Mouse (Mus musculus): ENCODE data around the gene Rmi1.
"Not testable (repeated sequence)": the region's sequence is repeated elsewhere in the genome, so short reads cannot be mapped to it uniquely, and the experiment has no call there.

The Rmi1 gene

DNA sequence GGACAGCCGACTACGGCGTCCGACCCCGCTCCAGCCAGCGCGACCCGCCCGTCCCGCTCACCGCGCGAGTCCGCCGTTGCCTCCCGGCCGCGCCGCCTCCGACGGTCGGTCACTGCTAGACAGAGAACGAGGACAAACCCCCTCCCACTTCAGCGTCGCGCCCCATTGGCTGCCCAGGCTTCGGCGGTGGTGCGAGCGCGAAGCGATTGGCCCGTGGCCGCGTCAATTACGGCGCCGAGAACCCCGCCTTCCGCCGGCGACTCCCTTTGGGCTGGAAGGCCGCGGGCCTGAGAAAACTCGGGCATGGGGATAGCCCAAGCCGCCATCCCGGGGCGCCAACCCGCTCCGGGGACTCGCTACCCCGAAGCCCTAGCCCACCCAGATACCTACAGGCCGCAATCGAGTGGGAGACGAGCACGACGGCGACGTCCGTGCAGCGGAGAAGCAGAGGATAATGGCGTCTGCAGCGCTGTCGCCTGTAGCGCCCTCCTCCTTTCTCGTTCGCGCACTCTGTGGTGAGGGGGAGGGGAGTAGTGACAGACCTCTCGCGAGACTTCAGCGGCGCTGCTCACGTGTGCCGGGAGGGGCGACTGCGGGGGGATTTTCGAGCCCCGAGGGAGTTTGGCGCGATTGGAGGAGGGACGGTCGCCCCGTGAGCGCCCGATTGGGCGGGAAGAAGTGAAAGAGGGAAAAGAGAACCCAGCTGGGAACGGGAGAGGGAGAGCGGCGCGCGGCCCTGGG, at the start of gene Rmi1:
Gene Rmi1 (plus strand): TSS at position 246 of the 741 bp plus-strand sequence.
- DNase-seq (ENCODE audit: low spot score) = peak; percentile 94

DNA sequence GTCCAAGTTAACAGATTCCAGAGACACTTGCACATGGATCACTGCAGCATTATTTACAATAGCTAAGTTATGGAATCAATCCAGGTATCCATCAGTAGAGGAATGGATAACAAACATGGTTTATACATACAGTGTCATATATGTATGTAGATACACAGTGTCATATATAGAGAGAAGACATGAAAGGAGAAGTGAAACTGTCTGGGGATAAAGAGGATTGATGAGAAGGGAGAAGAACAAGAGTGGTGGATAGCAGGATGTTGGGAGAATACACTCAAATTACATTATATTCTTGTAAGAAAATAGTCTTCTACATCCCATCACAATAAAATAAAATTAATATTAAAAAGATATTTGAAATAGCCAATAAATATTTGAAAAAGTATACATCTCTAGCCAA, 49.1 kb upstream of the Rmi1 start:
- DNase-seq (ENCODE audit: low spot score) = no peak

DNA sequence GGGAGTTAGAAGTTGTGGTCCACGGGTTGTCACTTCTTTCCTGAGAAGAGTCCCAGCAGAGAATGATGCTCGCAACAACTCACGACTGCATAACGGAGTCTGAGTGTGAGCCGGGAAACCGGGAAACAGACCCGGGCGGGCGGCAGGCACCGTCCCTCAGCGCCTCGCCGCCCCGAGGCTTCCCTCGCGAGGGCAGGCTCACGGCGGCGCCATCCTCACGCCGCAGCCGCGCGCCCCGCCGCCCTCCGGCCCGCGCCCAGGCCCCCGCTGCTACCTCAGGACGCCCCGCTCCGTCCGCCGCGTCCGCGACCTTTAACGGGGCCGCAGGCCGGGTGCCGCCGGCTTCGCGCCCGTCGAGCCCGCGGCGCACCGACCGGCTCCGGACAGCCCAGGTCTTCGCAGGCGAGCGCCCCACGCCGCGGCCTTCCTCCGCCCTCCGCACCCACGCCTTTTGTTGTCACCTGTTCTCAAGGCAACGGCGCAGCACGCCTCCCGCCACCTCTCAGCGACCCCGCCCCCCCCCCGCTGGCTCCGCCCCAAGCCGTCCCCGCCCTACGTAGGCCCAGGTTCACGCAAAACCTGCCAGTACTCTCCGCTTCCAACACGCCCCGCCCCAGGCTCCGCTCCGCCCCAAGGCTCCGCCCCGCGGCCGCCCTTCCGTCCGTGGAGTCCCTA, 43.3 kb upstream of the Rmi1 start, which contains the start of gene Kif27:
Gene Kif27 (minus strand): TSS at position 494 of the 675 bp plus-strand sequence.
- DNase-seq (ENCODE audit: low spot score) = peak; percentile 33

DNA sequence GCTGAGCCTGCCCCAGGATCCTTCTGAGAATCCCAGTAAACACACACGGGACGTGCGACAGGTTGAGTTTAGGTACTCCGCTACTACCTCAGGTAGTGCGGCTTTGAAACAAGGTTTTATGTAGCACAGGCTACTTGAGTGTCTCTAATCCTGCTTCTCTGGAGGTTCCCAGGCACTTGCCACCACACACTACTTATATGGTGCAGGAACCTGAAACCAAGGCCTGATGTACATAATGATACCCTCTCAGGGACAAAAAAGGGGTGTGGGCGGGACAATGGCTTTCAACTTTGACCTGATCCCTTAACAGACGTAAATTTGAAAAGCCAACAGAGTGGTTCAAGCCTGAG, 42.8 kb upstream of the Rmi1 start:
- DNase-seq (ENCODE audit: low spot score) = no peak

DNA sequence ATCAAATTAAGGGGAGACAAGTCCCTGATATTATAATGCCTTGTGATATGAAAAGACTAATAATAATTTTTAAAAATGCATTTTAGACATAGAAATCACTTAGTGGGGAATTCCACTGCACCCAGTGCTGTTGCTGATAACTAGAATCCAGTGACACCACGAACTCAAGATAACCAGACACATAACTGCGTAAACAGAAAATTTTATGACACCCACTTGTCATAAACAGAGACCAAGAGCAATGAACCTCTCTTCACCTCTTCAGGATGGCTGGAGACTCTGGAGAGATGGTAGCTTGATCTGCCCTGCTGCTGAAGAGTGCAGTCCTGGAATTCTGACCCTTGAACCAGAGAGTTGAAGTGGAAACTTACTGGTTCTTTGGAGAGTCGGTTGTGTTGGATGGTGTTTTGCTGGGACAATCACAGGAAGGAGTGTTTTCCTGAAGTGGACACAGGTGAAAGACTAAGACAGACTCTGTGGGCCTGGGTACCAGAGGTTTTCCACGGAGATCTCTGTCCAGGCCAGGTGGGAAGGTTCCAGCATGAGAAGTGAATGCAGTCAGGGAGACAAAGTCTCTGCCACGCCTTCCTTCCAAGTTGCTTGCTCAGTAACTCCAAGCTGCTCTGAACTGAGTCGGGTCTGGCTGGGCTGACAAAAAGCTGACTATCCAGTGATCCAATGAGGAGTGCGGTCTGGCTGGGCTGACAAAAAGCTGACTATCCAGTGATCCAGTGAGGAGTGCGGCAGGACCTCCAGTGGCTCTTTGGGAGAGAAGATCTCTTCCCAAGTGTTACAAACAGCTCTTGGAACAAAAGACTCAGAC, 37.5 kb upstream of the Rmi1 start:
- DNase-seq (ENCODE audit: low spot score) = no peak

DNA sequence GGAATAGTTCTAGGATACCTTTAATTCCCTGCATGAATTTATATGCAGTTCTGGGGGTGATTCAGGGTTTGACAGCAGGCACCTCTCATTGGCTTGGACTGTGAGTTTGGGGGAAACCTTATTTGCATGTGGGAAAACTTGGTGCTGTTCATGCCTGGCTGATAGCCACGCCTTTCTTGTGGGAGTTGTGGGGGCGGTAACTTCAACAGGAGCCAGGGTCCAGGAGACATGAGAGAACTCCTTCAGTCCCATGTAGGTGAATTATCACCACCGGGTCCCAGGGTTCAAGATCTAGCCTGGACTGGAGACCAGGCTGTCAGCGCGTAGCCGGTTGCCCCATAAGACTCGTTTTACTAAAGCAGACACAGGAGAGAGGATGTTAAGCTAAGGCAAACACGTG, 36.9 kb upstream of the Rmi1 start:
- not testable (repeated sequence) for DNase-seq (ENCODE audit: low spot score)

DNA sequence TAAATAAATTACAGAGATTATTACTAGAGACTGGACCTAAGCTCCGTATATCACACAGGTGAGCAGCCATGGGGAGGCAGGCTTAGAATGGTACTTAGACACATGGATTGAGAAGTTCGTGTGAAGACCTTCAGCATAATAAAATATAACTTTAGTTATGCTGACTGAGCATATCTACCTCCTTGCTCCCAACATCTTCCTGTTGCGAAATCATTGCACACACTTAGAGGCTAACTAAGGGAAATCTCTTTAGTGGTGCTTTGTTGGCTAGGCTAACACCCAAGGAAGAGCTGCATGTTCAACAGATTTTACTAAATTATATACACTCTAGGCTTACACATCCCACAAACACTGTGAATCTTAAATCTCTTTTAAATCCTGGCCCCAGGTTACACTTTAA, 35.7 kb upstream of the Rmi1 start:
- no peak for DNase-seq (ENCODE audit: low spot score)

DNA sequence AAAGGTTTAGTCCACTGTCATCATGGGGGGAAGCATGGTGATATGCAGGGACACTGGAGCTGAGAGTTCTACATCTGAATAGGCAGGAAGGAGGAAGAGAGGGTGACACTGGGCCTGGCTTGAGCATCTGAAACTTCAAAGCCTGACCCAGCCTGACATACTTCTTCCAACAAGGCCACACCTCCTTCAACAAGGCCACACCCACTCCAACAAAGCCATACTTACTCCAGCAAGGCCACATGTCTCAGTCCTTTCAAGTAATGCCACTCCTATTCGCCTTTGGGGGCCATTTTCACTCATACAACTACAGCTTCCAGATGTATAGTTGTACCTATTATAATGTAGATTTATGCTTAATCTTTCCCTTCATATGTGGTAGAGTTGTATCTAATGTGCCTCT, 34.4 kb upstream of the Rmi1 start:
- no peak for DNase-seq (ENCODE audit: low spot score)

DNA sequence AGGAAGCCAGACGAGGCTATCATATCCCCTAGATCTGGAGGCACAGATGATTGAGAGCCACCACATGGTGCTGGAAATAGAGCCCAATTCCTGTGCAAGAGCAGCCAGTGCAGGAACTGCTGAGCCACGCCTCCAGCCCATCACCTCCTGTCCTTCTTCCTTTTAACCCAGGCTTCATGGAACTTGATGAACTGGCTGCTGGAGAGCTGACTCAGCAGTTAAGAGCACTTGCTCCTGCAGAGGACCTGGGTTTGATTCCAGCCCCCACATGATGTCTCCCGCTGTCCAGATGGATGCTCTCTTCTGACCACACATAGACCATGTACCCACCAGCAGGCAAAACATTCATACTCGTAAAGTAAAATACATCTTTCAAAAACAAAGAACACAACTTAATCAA, 33.2 kb upstream of the Rmi1 start:
- no peak for DNase-seq (ENCODE audit: low spot score)

DNA sequence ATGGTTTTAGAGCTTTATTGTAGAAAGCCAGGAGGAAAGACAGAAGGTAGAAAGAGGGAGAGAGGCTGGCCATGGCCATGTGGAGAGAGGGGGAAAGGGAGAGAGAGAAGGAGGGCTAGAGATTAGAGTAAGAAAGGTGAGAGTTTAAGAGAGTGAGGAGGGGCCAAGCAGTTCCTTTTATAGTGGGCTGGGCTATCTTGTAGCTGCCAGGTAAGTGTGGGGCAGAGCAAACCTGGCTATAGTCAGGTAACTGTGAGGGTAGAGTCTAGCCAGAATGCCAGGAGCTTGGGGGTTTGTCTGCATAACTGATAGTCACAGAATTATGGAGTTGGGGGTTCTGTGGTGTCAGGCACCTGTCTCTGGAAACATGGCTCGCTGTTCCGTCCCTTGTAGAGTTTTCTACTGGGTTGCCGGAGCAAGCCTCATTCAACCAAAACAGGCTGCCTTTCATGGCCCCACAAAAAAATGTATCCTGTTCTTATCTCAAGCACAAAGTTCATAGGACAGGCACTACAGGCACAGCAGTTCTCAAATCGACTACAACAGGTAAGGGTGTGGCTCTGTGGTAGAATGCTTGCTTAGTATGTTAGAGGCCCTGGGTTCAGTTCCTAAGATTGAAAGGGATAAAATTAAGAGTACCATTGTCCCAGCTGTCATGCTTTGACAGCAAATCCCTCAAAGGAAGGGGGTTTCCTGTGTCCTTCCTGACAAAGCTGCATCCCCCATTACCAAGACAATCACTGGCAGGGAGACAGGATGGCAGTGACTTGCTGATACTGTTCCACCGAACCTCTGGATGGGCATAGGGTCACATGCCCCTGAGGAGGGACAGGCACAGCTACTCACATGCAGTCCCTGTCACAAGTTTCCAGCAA, 29.5 kb upstream of the Rmi1 start:
- DNase-seq (ENCODE audit: low spot score) = no peak

DNA sequence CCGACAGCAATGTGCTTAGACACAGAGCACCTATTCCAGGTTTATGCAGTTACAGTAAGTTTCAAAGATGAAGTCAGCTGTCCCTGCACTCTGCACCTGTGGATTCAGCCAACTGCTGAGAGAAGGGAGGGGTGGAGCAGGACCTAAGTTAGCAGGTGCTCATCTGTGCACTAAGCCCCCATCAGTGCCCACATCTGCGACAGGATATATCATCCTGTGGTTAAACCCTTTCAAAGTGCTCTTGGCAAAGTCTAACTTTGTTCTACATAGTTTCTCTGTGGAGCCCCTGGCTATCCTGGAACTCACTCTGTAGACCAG, 28.9 kb upstream of the Rmi1 start:
- no peak for DNase-seq (ENCODE audit: low spot score)

DNA sequence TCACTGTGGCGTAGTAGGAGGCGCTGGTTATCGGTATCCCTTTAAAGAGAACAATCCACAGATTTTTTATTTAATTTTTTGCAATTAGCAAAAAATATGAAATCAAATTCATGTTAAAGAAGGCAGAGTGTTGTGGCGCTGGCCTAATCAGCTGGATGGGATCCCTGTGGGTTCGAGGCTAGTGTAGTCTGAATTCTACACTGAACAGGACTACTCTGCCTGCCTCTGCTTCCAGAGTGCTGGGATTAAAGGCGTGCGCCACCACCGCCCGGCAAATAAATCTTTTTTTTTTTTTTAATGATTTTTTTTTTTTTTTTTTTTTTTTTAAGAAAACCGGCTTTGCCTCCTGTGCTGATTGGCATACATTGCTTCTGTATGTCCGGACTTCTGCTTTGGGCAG, 17.7 kb upstream of the Rmi1 start:
- no peak for DNase-seq (ENCODE audit: low spot score)

DNA sequence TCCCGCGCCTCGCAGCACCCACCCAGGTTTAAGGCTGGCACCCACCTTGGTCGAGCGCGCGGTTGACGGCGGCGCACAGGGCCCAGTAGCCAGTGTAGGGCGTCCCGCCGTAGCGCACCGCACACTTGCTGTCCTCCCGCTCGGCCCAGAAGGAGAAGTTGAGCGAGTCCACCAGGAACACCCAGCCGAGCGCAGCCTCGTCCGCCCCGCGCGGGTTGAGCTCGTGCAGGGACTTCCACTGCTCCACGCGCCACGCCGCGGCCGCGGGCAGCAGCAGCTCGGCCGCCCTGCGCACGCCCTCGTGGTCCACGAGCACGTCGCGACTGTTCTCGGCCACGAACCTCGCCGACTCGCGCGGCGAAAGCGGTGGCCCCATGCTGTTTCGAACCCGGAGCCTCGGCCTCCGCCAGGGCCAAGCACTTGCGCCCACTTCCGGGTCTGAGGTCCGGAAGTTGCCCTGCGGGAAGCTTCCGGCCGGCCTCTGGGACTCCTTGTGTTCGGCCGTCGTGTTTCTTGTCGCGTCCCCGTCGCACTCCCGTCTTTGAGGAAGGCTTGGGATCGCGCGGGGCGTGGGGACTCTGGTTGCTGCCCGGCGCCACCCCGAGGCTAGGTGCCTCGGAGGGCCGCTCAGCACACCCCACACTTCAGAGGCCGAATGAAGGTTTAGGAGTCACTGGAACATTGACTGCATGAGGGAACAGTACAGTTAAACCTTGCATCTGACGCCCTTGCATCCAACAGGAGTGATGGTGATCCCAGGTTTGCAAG, 17.1 kb upstream of the Rmi1 start, which contains the start of gene 2210016F16Rik:
Gene 2210016F16Rik (minus strand): TSS at position 447 of the 768 bp plus-strand sequence.
- no peak for DNase-seq (ENCODE audit: low spot score)

DNA sequence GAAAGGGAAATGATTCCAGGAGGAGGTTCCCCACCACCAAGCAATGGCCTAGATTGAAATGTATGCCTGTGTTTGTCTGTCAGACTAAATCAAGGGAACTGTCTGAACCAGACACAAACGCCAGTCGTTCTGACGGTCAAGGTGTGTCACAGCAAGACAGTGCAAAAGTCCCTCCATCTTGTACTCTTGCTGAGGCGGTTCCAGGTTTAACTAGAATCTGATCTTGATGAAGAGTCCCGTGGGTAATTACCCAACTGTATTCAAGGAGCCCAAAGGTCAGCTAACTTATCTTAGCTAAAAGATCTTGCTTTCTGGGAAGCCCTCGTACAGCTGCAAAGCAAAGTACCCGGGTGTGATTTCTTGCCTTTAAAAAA, 16.5 kb upstream of the Rmi1 start:
- DNase-seq (ENCODE audit: low spot score) = no peak

DNA sequence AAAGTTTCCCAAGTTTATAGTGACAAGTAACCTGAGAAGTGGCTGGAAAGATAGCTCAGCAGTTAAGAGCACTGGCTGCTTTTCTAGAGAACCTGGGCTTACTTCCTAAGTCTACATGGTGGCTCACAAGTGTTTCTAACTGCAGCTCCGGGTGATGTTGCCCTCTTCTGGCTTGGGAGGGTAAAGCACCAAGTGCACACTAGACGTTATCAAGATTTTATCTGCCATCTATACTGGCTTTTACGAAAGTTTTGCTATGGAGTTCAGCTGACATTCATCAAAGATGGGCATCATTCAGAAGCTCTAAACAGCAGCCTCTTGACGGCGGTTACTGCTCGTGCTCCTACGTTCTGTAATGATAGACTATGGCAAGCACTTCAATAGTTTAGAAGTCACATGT, 14.1 kb upstream of the Rmi1 start:
- DNase-seq (ENCODE audit: low spot score) = no peak

DNA sequence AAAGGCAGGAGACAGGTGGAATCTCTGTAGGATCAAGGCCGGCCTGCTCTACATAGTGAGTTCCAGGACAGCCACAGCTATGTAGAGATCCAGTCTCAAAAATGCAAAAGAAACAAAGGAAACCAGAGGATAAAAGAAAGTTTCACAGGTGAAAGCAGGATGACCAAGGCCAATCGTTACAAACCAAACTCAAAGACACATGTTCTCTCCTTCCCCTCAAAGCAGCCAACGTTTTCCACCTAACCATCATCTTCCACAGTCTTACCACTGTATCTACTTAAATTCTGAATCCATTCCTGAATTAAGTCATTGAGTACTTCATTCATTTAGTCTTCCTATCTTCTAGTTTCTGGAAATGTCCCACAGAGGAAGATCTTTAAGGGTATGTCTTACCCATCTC, 13.7 kb upstream of the Rmi1 start:
- DNase-seq (ENCODE audit: low spot score) = no peak

DNA sequence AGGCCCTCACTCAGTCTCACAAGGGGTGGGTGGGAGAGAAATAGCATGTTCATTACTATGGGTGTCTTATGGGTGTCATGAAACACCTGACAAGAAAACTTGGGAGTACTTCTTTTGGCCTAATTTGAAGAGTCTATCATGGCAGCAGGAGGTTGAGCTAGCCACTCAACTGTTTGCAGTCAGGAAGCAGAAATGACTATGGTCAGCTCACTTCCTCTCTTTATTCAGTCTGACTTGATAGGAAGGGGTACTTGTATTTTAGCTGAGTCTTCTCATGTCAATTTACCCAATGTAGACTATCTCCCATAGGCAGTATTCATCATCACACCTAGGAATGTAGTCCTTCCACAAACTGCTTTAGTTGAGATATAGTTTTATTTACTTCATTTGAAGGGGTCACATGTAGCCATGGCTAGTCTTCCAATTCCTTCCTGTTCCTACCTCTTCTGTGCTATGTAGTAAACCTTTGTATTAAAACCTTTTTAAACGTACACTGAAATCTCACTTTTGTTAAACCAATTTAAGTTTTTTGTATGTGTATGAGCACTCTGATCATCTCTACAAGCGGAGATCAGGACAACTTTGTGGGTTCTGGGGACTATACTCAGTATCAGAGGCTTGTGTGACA, 12.6 kb upstream of the Rmi1 start:
- DNase-seq (ENCODE audit: low spot score) = no peak

DNA sequence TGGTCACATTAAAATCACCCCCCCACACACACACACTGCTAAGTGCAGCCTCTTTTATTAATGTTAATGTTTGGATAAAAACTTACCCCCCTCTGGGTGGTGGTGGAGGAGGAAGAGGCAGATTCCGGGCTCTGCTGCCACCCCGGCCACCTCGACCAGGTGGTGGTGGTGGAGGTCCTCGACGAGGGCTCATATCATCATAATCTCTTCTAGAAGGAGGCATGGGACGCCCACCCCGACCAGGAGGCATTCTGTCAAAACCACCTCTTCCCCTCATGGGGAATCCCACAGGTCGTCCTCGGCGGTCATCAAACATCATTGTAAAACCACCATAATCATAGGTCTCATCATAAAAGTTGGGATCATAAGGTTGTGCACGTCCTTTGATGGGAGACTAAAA, 7.7 kb upstream of the Rmi1 start:
- DNase-seq (ENCODE audit: low spot score) = not testable (repeated sequence)

DNA sequence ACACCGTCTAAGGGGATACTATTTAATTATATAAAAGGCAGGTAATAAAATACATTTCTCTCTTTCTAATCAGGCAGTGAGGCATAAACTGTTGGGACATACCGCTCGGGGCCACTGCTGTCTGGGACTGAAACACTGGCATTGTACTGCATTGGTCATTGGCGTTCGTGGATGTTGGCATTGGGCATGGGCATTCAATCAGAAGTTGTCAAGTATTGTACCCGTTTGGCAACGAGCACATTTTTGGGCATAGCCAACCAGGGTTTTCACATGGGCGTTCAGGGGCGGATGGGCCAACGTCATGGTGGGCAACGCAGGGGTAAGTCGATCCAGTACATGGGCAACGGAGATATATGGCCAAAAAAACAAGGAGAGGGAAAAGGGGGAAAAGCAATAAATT, 4.4 kb upstream of the Rmi1 start:
- DNase-seq (ENCODE audit: low spot score) = no peak

DNA sequence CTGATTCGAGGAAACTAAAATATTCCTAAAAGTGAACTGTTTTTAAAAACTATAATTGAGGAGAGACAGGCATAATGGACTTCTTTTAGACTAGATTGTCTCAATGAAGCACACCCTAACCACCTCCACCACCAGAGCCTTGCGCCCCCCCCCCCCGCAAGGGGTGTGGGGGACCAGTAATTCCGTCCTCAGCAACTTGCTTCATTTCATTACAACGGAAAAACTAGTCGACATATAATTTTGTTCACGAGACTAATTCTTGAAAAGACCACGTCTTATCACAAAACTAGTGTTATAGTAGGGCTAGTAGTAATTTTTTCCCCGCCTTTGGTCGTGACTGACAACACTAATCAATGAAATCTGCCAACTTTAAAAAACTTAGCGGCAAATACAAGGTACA, 1.5 kb upstream of the Rmi1 start:
- DNase-seq (ENCODE audit: low spot score) = no peak
